Mouse (Mus musculus): ENCODE measurements at regions not wholly inside any gene's neighbourhood (a gene's known extent, or its start where the extent isn't known, plus 50 kb on each side); places are given as distances from the start of the nearest gene placed in this dataset.

DNA sequence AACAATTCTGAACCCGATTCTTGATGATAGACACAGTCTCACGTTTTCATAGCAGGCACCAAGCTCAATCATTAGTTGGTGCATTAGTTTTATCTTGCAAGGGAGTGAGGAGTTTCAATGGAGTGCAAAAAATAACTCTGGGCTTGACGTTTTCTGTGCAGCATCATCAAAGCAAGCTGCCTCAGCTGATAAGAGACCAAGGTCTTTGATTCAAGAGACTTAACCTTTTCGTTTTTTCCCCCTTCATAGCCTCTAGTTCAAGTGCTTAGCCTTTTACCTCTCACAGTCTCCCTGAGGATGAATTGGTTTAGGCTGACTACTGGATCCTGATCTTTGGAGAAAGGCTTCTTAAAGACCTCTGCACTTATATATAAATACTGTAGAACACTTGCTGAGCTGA is 109.1 kb upstream of the Sel1l start:
- no peak for TF ChIP-seq POLR2A (IDR thresholded peaks at IDR 0.05; ENCODE audit: control insufficient read depth in 1 of 2, insufficient read depth in 1 of 2, low read depth in 1 of 2, low read length in 2 of 2, poor library complexity in 1 of 2)
- no peak for TF ChIP-seq MYC (IDR thresholded peaks at IDR 0.05; ENCODE audit: low read depth, low read length)
- no peak for TF ChIP-seq CTCF (IDR thresholded peaks at IDR 0.05 in 2 of 3, conservative IDR thresholded peaks at IDR 0.05 in 1 of 3; ENCODE audit: control insufficient read depth in 1 of 3, insufficient read depth in 1 of 3, low read depth in 2 of 3, low read length in 3 of 3, poor library complexity in 1 of 3, severe bottlenecking in 1 of 3)
- TF ChIP-seq HCFC1 (IDR thresholded peaks at IDR 0.05; ENCODE audit: low read depth, low read length), result no peak
- TF ChIP-seq EP300 (IDR thresholded peaks at IDR 0.05; ENCODE audit: low read depth in 1 of 2, low read length in 2 of 2), result no peak
- no peak for TF ChIP-seq NRF1 (IDR thresholded peaks at IDR 0.05; ENCODE audit: insufficient read depth, low read depth, low read length, poor library complexity, severe bottlenecking)
- TF ChIP-seq ELF1 (IDR thresholded peaks at IDR 0.05; ENCODE audit: low read depth, low read length), result no peak
- TF ChIP-seq BHLHE40 (IDR thresholded peaks at IDR 0.05; ENCODE audit: borderline replicate concordance, low read depth, low read length), result no peak
- no peak for TF ChIP-seq NELFE (IDR thresholded peaks at IDR 0.05; ENCODE audit: low read depth, low read length)
- no peak for TF ChIP-seq GATA1 (IDR thresholded peaks at IDR 0.05; ENCODE audit: low read depth, low read length)
- TF ChIP-seq GABPA (IDR thresholded peaks at IDR 0.05; ENCODE audit: low read depth, low read length), result no peak
- no peak for TF ChIP-seq POLR2AphosphoS5 (IDR thresholded peaks at IDR 0.05; ENCODE audit: borderline replicate concordance, low read depth, low read length)
- TF ChIP-seq MAX (IDR thresholded peaks at IDR 0.05; ENCODE audit: low read length), result no peak
